Mouse (Mus musculus): Measurements from ENCODE around the gene Ebf3. TPM values are rescaled to one million over a fixed set of nuclear protein-coding genes. Genes with fewer than 3 reads are reported as not detected.

Gene Ebf3
- total RNA-seq, 2 experiments from 2014 or later: 8.9 to 10.9 TPM

DNA sequence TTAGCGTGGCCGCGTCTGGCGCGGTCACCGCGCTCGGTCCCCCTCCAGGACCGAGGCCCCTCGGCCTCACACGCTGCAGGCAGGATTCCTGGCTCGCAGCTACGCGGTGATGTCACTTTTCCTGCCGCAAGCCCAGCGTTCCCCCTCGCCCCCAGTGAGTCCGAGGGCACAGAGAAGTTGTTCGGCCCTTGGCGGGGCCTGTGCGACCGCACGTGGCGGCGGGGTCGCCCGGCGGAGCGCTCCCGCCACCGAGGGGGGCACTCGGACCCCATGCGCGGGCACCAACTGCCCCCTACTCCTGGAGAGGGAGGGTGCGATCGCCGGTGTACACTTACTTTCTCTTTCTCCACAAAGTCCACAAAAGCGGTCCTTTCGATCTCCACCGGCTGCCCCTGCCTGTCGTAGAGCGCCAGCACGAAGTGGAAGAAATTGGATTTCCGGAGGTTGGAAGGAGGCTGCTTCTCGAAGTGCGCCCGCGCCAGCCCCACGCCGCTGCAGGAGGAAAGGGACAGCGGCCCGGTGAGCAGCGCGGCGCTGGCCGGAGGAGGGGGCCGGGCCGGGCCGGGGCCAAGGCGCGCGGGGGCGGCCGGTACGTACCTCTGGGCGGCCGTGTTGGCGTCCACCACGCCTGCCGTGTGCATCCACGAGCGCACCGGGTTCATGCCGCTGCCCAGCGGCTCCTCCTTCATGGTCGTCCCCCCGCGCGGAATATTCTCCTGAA is 902 bp downstream of the Ebf3 start:
- intact Hi-C loops (cut with DNase I): no loop called here

DNA sequence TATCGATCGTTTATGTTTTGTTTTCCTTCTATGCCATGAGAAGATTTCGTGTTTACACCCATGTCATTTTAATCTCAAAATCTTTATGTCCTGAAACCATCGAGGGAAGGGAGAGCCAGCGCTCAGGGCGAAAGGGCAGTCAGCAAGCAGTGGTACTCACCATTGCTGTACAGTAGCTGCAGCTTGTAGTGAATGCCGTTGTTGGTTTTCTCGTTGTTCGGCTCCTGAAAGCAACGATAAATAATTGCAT is 1.4 kb downstream of the Ebf3 start:
- intact Hi-C loops (cut with DNase I): no loop called here
- no peak for DNase-seq (ENCODE audit: low spot score)

More for the DNA sequence above, 902 bp downstream of the Ebf3 start:
- DNase-seq (ENCODE audit: low spot score): peak; percentile 22

DNA sequence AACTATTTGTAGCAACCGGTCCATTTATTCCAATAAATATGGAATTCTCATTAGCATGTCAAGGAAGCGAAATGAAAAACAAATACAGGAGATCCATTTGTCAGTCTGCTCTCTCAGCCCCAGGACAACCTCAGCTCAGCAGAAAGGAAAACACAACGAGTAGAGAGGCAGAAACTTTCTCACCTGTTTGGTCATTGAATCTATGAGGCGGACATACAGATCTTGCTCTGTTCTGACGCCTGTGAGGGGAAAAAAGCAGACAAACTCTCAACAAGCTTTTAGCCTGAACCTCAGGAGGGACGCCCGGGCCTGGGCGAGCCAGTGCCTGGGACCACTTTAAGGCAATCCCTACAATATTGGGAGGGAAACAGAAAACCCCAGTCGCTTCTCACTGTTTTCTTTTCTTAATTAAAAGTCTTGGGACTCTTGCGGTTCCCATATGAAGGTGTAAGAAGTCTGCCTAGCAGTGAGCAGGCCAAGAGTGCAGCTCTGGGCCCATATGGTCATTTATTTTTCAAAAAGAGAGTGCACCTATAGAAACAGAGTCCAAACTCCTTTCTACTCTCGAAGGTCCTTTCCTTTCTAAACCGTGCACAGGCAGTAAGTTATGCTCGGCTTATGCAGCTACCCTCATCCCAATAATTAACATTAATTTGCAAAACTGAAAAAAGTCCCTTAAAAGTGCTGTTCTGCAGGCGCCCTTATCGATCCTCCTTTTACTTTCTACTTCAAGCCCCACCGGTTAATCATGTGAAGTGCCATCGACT is 1.9 kb downstream of the Ebf3 start:
- intact Hi-C loops (cut with DNase I): no loop called here
- no peak for DNase-seq (ENCODE audit: low spot score)

DNA sequence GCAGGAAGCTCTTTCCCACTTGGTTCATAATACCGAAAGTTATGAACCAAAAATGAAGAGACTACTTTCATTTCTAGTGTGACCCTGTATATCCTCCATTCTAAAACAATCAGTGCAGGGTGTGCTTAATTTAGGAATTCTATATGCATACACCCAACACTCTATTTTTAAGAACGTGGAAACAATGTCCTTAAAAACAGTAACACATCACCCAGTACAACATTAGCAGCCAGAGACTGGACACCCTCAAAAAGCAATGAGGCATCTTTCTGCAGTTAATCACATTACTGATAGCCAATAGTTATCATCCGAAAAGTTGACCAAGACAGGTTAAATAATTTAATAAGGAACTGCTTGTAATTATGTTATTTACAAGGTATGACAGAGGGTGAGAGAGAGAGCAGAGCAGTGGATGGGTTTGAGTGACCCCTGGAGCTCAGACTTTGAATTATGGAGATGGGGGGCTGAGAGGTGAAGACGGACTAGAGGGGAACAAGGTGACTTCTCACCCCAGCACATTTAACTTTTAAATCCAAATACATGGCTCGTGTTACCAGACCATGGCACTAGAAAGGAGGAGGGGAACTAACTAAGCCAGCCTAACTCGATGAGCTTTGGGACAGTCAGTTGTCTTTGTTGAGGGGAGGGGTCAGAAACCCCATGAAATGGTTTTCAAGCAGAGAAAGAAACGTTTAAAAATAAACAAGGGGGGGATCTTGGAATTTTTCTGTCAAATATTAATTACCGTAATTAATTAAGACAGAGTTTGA is 2.7 kb downstream of the Ebf3 start:
- DNase-seq (ENCODE audit: low spot score): no peak
- intact Hi-C loops (cut with DNase I): no loop called here

DNA sequence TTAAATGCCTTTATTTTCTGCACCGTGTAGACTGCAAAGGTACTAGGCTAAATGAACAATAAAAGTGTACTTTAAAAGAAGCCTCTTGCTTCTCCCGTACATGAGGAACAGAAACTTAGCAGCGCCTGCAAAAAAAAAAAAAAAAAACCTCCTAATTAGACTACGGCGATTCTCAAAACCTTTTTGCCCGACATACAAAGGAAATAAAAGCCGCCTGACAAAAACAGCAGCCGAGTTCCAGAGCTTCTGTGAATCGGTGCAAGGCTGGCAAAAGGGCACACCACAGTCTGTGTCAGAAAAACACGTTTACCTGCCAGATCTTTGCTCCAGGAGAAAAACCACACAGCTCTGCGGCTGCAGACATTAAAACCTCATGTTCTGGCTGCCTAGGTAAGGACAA is 3.4 kb downstream of the Ebf3 start:
- intact Hi-C loops (cut with DNase I): no loop called here
- no peak for DNase-seq (ENCODE audit: low spot score)

DNA sequence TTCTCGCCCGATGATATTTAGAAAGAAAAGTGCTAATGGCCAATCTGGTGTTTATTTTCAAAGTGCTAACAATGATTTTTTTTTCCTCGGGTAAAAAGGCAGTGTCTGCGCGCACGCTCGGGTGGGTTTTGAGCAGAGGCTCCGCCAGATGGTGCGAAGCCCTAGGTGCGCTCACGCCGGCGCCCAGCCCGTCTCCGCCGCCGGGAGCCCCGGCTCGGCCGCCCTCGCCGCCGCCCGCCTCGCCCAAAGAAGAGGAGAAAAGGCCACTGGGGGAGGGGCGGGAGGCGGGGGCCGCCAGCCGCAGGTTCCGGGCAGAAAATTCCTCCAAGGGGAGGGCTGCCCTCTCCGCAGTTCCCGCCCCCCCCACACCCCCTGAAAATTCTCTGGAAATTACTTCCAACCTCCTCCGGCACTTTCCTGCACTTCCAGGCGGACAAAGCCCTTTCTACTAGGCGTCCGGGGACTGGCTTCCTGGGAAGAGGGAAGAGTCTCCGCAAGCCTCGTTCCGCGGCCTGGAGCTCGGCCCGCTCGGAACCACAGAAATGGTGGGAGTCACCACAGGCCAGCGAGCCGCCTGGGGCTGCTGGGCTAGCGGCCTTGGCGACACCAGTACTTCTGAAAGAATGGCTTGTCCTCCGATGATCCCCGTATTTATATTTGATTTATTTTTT is 4.0 kb downstream of the Ebf3 start:
- DNase-seq (ENCODE audit: low spot score): peak; percentile 36
- intact Hi-C loops (cut with DNase I): no loop called here

DNA sequence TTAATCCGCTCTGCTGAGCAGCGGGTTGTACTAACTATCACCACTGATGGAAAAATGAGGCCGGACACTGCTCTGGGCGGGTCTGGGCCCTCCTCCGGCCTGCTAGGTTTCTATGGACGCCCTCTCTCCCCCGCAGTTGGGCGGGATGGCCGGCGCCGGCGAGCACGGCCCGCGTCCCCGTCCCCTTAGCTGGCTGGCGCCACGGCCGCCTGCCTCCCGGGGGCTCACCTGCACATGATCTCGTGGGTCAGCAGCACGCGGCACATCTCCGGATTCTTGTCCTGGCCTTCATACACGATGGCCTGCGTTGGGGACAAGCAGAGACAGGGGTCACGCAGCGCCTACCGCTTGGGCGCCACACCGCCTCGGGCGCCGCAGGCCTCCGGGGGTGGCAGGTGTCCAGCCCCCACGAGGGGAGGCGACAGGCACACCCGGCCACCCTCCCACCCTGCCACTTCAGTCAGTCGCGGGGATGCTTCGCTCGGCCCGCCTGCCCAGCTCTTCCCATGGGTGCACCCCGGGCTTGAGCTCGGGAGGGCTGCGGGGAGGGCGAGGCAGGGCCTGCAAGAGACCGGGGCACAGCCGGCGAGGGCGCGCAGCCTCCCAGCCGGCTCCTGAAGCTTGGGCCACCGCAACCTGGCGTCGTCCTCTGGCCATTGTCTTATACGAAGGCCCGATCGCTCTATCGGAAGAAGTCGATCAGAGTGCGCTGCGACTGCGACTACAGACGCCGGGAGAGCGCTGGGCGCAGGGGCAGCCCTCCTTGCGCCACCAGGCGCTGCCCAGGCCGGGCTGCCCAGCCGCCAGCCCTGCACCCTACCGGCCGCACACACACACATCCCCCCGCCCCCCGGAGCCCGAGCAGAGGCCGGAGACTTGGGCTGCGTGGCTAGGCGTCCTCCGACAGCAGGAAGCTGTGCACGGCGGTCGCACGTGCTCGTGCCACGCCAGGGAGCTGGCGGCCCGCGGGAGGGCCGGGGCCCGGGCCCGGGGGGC is 4.9 kb downstream of the Ebf3 start:
- peak; percentile 27 for DNase-seq (ENCODE audit: low spot score)
- intact Hi-C loops (cut with DNase I): no loop called here

DNA sequence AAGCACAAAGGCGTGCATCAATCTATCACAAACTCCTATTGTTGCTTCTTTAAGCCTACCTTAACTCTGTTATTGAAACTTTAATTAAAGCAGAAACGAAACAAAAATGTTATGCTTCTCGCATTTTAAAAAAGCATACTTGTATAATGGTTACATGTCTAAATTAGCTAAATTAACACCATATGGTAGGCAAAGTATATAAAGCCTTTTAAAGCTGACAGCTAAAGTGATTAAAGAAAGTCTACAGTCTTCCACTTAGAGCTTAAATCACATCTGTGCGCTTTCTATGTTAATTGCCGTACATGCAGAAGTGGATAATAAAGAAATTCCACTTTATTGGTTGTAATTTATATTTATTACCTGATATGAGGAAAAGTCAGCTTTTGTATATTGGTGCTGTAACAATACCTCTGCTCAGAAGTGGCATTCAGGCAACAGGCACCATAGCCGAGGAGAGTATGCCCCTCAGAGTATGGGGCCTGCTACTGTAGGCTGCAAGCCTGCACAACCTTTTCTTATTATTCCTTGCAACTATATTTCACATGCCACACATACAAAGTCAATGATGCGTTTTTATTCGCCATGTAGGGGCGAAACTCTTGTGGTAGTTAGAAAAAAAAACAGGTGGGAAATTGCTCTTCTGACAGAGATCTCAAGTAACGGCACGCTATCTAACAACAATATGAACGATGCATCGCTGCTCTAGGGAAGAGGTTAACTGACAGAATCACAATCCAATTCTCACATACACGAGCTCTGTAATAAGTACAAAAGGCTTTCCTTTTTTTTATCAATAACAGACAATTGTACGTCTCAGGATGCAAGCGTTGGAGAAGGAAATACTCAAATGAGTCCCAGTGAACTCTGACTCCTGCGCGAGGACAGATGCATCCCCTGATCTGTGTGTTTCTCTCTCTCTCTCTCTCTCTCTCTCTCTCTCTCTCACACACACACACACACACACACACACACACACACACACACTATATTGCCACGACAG is 5.9 kb downstream of the Ebf3 start:
- DNase-seq (ENCODE audit: low spot score): no peak
- intact Hi-C loops (cut with DNase I): loop anchor here (1.0 kb wide), 1 partner anchor 9 kb away; no protein-coding TSS in a partner anchor

DNA sequence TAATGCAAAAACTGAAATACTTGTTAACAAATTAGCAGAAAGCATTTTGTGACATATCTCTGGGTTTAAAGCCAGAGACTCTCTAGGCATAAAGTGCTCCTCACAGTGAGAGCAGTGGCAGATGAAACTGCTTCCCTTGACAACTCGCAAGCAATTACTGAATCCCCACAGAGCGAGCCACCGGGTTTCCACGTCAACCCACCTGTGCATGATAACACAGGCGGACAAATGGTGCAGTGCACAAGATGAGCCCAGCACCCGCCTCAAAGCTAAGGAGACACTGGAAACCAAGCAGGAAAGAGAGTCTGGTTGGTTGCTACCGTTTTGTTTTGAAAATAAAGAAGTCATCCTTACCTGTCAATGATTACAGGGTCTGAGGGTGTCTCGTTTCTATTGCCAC is 7.1 kb downstream of the Ebf3 start:
- intact Hi-C loops (cut with DNase I): no loop called here
- no peak for DNase-seq (ENCODE audit: low spot score)

DNA sequence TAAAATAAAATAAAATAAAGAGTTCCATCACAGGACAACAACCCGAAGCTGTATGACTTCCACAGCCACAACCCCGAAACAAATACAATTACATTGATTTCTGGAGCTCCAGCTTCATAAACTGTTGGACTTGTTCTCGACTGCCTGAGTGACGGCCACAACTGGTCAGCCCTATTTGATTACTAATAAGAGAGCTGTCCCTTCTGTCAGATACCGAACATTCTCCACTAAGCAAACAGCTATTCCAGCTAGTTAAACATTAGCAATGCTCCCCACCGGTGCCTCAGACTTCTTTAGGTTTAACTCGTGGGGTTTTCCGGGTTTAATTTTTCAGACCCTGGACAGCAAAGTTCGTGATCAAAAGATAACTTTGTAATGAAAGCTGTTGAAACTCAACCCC is 8.1 kb downstream of the Ebf3 start:
- intact Hi-C loops (cut with DNase I): no loop called here
- DNase-seq (ENCODE audit: low spot score): no peak

DNA sequence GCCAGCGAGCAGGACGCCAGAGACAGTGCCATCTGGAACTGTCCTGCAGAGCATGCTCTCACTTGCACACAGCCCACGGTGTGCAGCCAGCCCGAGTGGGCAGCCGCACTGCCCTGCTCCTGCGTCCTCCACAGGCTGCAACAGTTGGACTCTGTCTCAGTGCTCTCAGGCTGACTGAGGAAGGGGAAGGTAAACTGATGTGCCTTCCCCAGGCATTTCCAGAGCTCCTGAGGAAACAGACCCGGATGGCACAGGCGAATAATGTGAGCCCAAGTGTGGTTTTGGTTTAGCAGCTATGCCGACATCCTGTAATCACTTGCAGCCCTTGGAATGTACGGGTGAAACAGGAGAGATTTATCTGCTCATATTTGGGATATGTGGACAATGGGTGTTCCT is 10.5 kb downstream of the Ebf3 start:
- intact Hi-C loops (cut with DNase I): no loop called here
- no peak for DNase-seq (ENCODE audit: low spot score)

DNA sequence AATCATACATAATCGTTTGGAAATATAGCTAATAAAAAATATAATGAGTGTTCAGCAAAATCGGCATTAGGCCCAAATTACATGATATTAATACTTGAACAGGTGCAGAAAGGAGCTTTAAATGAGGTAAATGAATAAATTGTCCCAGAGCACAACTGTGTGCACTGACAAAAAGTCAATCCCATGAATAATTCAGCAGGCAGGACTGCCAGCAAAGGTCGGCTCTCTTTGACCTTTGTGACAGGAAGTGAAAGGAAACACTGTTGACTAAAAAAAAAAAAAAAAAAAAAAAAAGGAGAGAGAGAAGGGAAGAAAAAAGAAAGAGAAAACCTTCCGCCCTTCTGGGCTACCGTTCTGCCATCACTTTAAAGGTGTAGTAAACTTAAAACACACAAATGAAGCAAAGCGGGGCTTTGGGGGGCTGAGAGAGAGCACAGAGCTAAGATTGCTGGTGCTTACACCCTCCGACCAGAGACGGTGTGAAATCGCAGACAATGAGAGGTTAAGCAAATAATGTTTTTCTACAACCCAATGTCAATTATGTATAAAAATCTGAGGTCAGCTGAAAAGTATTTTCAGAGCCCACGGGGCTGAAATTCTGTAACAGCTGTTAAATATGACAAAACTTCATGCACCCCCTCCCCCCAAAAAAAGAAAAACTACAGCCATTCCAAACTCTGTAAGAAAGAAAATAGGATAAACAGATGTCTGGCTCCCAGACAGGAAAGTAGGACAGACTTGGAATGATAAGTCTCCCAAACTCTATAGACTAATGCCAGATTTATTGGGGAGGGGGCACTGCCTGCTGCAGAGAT is 11.1 kb downstream of the Ebf3 start:
- intact Hi-C loops (cut with DNase I): no loop called here
- DNase-seq (ENCODE audit: low spot score): no peak

DNA sequence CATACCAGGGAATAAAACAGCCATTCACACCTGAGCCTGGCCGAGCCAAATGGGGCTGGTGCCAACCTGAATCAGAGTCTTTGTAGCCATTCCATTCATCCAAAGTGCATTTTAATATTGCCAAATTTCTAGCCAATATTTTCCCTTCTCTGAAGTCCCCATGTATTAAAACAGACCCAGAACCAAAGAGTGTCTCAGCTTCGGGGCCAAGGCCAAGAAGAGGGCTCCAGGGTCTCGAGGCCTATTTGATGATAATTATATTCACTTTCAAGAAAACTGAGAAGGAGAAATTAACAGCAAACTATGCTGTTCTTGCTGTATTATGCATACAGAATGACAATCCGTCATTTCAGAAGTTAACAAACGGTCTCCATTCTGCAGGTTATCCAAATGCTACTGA is 12.1 kb downstream of the Ebf3 start:
- DNase-seq (ENCODE audit: low spot score): no peak
- intact Hi-C loops (cut with DNase I): no loop called here

DNA sequence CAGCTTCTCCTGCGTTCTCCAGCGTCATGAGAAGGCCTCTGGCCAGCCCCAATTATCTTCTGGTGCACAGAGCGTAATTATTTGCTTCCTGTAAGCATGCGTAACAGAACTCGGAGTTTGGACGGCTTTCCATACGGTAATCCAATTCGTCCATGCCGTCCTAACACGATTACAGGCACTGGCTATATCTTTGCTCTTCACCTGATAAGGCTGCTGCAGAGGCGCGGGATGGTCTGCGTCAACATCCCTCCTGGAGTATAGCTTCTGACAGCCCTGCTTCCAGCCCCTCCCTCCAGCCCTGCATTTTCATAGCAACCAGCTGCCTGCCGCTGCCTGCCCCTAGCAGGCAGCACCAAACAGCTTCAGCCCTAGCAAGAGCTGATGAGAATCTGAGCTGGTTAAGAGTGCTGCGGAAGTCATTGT is 12.9 kb downstream of the Ebf3 start:
- intact Hi-C loops (cut with DNase I): no loop called here

DNA sequence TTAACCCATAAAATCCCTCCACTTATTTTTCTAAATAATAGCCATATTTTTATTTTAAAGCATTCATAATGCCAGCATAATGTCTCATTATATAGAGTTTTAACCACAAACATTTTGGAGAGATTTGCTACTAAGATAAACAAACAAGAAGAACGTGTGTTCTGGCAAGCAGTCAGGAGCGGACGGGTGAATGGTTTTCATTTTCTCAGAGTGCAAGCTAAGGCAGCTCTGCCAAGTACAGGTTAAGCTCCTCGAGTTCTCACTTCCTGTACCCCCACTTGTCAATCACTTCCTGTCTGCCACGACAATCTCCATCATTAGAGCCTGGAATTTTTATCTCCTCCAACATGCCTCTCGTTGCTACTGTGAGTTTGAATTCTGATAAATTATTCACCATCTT is 13.4 kb downstream of the Ebf3 start:
- DNase-seq (ENCODE audit: low spot score): no peak
- intact Hi-C loops (cut with DNase I): no loop called here

More for the DNA sequence above, 12.9 kb downstream of the Ebf3 start:
- no peak for DNase-seq (ENCODE audit: low spot score)

DNA sequence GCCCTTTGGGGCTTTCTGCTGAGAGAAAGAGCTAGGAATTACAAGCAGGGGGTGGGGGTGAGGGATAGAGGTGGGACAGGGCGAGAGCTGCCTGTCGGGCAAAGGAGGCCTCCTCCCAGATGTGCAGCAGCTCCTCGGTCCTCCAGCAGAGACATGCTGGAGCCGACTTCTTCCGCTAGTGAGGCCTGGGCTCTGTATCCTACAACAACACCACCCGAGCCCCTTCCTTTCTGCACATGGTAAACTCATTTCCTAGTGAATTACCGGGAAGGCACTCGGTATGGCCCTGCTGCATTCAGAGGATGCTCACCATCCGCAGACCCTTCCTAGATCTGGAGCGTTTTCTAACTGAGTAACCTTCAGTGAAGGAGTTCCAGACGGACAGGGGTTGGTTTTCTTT is 14.1 kb downstream of the Ebf3 start:
- peak; percentile 31 for DNase-seq (ENCODE audit: low spot score)
- intact Hi-C loops (cut with DNase I): no loop called here

DNA sequence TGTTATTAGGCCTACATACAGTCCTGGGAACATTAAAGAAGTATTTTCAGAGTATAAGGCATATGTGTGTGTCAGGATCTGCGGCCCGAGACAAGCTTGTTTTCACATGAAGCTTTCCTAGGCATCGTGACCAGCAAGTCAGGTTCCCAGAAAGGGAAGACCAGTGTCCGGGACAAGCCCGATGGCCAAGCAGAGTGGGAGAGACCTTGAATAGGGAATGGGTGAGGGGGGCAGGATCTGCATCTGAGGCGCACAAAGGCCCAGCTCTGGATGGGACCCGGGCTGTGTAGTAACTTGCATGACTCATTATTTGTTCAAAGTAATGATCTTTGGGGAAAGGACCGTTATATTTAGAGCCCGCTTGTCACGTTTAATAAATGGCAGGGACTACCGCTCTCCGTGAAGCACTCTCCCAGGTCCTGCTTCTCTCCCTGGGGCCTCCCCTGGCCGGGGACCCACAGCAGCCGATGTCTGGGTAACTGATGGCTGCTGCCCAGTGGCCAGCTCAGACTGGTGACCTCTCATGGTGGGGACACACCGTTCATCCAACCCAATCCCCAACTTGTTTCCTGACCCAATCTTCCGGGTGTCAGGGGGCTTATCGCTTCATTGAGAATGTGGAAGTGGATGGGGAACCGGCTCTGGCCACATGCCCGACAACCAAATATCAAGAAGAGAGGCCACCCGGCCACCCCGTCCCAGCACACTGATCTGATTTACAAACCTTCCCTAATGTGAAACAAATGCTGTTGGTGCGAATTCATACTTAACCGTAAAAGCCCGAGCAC is 16.5 kb downstream of the Ebf3 start:
- intact Hi-C loops (cut with DNase I): no loop called here
- no peak for DNase-seq (ENCODE audit: low spot score)

Data from heart, postnatal 25 days (tissue).